Mouse (Mus musculus) right cerebral cortex, adult 2 months (tissue): ENCODE results near the gene Cela1.

Experiments
- DNase-seq, 2 experiments: peaks; one replicate each; pipeline ENCODE4 v3.0.0; 2021 to 2022; ENCODE audit warnings: low spot score in 2 of 2

Cela1 gene

GRCm38 (mm10) chr15:100687430-100687971 lies at the start of gene Cela1:
TSS of gene Cela1 (minus strand) at chr15:100687921.
- DNase-seq: no peak

GRCm38 (mm10) chr15:100735953-100736300 lies 48.2 kb upstream of the Cela1 start:
- no peak for DNase-seq

GRCm38 (mm10) chr15:100735095-100735952 lies 47.6 kb upstream of the Cela1 start:
- no peak for DNase-seq

GRCm38 (mm10) chr15:100732580-100732979 lies 44.9 kb upstream of the Cela1 start:
- no peak for DNase-seq

- DNase-seq: no peak
Observed at GRCm38 (mm10) chr15:100731081-100731480, 43.4 kb upstream of the Cela1 start.

- DNase-seq: no peak
Observed at GRCm38 (mm10) chr15:100729281-100729985, 41.7 kb upstream of the Cela1 start, which contains the start of gene Galnt6. TSS of gene Galnt6 (minus strand) at chr15:100729376.

GRCm38 (mm10) chr15:100728586-100728985 lies 40.9 kb upstream of the Cela1 start:
- DNase-seq: no peak

- DNase-seq: no peak
Observed at GRCm38 (mm10) chr15:100727834-100728233, 40.1 kb upstream of the Cela1 start.

GRCm38 (mm10) chr15:100726721-100727120 lies 39.0 kb upstream of the Cela1 start:
- no peak for DNase-seq

GRCm38 (mm10) chr15:100723505-100723904 lies 35.8 kb upstream of the Cela1 start:
- peak in 1 of 2 experiments; percentile 37 for DNase-seq

- DNase-seq: no peak
Observed at GRCm38 (mm10) chr15:100722564-100722963, 34.8 kb upstream of the Cela1 start.

GRCm38 (mm10) chr15:100722026-100722425 lies 34.3 kb upstream of the Cela1 start:
- no peak for DNase-seq

GRCm38 (mm10) chr15:100721445-100721844 lies 33.7 kb upstream of the Cela1 start:
- no peak for DNase-seq

GRCm38 (mm10) chr15:100720066-100720465 lies 32.3 kb upstream of the Cela1 start:
- no peak for DNase-seq

GRCm38 (mm10) chr15:100719217-100719616 lies 31.5 kb upstream of the Cela1 start:
- no peak for DNase-seq

GRCm38 (mm10) chr15:100718572-100718971 lies 30.9 kb upstream of the Cela1 start:
- DNase-seq: no peak

- no peak for DNase-seq
Observed at GRCm38 (mm10) chr15:100717933-100718332, 30.2 kb upstream of the Cela1 start.

- no peak for DNase-seq
Observed at GRCm38 (mm10) chr15:100715399-100715993, 27.8 kb upstream of the Cela1 start.

- no peak for DNase-seq
Observed at GRCm38 (mm10) chr15:100714470-100714869, 26.7 kb upstream of the Cela1 start.

- DNase-seq: no peak
Observed at GRCm38 (mm10) chr15:100710838-100711237, 23.1 kb upstream of the Cela1 start.

- DNase-seq: no peak
Observed at GRCm38 (mm10) chr15:100708433-100709078, 20.8 kb upstream of the Cela1 start.

GRCm38 (mm10) chr15:100706226-100706625 lies 18.5 kb upstream of the Cela1 start:
- DNase-seq: no peak
